Mouse (Mus musculus): Measurements from ENCODE around the gene Tk2. TPM values are rescaled to one million over a fixed set of nuclear protein-coding genes. Genes with fewer than 3 reads are reported as not detected.
A peak's percentile ranks its signal among the peaks of the same experiment; 100 is the strongest.

Gene Tk2
- total and polyA plus RNA-seq, 2 experiments from 2014 or later, result 45.1 to 46.7 TPM

DNA sequence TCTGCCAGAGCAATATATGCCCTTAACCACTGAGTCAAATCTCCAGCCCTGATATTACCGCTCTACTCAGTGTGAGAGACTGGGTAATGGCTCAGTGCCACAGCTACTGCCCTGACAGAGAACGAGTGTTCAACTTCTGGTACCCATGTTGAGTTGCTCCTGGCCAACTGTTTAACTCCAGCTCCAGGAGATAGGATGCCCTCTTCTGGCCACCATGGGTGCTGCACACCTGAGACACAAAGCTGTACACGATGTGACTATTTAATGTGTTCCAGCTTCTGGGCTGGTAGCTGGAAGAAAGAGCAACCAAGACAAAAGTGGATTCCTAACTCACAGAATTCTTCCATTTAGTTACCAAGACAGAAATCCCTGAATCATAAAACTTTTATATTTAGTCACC is 4.7 kb upstream of the Tk2 start:
- Histone ChIP-seq H3K27ac (no peak overlapping the region), H3K9ac (replicated peaks; ENCODE audit: low read length) (no peak overlapping the region), H3K27me3 (ENCODE audit: insufficient read depth, low read length) (no peaks in the 10 kb centered on the region), H3K9me3 (ENCODE audit: low read length) (no peaks in the 10 kb centered on the region), H3K36me3 (ENCODE audit: insufficient read depth, low read length) (peaks cover 2% of the 10 kb centered on the region), H3K4me2 (ENCODE audit: low read depth, low read length) (no peak overlapping the region), H3K4me3 (ENCODE audit: low read length) (no peak overlapping the region), H3K4me1 (ENCODE audit: insufficient read depth, low read length) (peaks cover 6% of the 10 kb centered on the region; the same call in 1 of the 2 replicates)
- DNase-seq (ENCODE audit: low spot score), result no peak
- ATAC-seq, result no peak
- 86% methylated on average over 3 of the region's 3 CpGs for WGBS
- TF ChIP-seq CTCF (IDR thresholded peaks at IDR 0.05; ENCODE audit: low read depth), result peak; percentile 48

DNA sequence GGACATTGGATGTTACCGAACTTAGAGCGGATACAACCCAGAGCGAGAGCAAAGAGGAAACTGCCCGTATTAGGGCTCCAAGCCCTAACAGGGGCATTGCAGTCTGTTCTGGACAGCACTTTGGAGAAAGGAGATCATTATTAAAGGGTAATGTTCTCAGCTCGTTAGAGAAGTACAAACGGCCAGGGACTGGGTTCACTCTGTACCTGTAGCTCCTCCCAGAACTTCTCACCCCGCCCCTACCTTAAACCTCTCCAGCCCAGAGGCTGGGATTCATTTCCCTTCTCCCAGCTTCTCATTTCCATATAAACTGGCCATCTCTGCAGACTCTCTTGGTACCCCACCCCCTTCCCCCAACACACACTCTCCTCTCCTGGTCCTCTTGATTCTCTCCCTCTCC is 3.1 kb upstream of the Tk2 start:
- DNase-seq (ENCODE audit: low spot score), result no peak
- no peak for ATAC-seq
- Histone ChIP-seq H3K9ac (replicated peaks; ENCODE audit: low read length) (peak overlapping the region; percentile 40; the same call in 1 of the 2 replicates), H3K27ac (no peak overlapping the region), H3K4me1 (ENCODE audit: insufficient read depth, low read length) (peaks cover 6% of the 10 kb centered on the region), H3K4me2 (ENCODE audit: low read depth, low read length) (peak overlapping the region; percentile 92), H3K36me3 (ENCODE audit: insufficient read depth, low read length) (no peaks in the 10 kb centered on the region), H3K9me3 (ENCODE audit: low read length) (no peaks in the 10 kb centered on the region), H3K27me3 (ENCODE audit: insufficient read depth, low read length) (no peaks in the 10 kb centered on the region), H3K4me3 (ENCODE audit: low read length) (peak overlapping the region; percentile 72)
- no peak for TF ChIP-seq CTCF (IDR thresholded peaks at IDR 0.05; ENCODE audit: low read depth)
- under 1% methylated on average over 7 of the region's 7 CpGs for WGBS

DNA sequence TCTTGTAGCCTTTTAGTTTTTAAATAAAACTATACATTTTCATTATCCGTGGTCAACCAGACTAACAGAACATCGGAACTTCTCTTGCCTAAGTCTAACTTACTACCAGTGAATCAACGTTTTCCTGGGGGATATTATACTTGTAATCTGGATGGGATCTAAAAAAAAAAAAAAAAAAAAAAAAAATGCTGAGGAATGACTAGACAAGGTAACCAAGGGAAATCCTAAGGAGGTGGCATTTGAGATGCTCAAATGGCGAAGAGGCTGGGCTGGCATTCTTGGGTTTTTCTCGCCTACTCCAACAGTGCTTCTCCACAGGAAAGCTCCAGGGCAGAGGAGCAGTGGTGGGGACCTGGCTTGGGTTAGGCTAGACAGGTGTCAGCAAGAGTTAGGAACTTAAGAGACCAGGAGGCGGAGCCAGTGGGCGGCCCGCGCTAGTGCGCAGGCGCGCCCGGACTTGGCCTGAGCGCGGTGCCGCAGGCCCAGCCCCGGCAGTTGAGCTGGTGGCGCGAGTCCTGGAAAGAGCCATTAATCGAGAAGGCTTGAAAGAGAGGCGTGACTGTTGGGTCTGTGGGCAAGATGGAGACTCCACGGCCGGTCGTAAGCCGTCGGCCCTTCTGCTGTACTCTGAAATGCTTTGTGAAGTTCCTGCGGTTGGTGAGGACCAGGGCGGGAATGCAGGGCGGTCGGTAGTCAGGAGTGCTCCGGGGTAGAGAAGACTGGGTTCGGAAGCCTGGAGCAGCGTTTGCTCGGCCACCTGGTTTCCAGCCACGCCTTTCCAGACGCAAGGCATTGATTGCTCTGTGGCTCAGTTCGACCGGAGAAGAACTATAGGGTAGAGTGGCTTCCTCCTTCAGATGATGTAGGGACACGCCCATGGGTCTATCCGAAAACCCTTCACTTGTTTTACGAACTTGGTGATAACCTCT is 2.3 kb upstream of the Tk2 start, which contains the start of gene Cklf:
Gene Cklf, plus strand, starts transcription at position 423 of the 929 bp plus-strand sequence.
- Histone ChIP-seq H3K4me3 (ENCODE audit: low read length) (peak within 1 kb of the TSS; percentile 72), H3K36me3 (ENCODE audit: insufficient read depth, low read length) (no peaks in the 10 kb centered on the region), H3K27ac (0 out of 2 replicates have a peak within 1 kb of the TSS, but pooled peaks have one; percentile 32), H3K27me3 (ENCODE audit: insufficient read depth, low read length) (no peaks in the 10 kb centered on the region), H3K9me3 (ENCODE audit: low read length) (no peaks in the 10 kb centered on the region), H3K4me1 (ENCODE audit: insufficient read depth, low read length) (peaks cover 6% of the 10 kb centered on the region), H3K4me2 (ENCODE audit: low read depth, low read length) (peak within 1 kb of the TSS; percentile 92), H3K9ac (replicated peaks; ENCODE audit: low read length) (peak within 1 kb of the TSS; percentile 40)
- WGBS, result 4% methylated on average over 41 of the region's 41 CpGs
- peak; percentile 96 for DNase-seq (ENCODE audit: low spot score)
- ATAC-seq, result peak; percentile 82
- TF ChIP-seq CTCF (IDR thresholded peaks at IDR 0.05; ENCODE audit: low read depth), result peak; percentile 38; the same call in 1 of the 2 replicates

DNA sequence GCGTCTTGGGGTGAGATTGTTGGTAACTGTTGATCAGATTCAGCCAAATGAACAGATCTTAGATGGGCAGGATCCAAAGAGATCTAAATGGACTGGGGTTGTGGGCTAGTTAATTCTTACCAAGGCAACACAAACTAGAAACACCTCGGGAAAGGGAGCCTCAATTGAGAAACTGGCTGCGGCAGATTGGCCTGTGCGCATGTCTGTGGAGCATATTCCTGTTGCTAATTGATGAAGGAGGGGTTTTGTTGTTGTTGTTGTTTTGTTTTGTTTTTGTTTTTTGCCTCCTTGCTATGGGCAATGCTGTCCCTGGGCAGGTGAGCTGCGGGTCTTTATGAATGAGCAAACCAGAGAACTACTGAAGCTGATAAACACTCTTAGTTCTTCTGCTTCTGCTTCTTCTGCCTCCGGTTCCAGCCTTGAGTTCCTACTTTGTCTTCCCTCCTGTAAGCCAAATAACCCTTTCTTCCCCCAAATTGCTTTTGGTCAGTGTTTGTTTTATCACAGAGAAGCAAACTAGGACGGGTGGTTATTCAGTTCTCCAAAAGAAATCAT is 1.2 kb upstream of the Tk2 start:
- WGBS, result 88% methylated on average over 7 of the region's 7 CpGs
- Histone ChIP-seq H3K27me3 (ENCODE audit: insufficient read depth, low read length) (no peaks in the 10 kb centered on the region), H3K9me3 (ENCODE audit: low read length) (no peaks in the 10 kb centered on the region), H3K4me2 (ENCODE audit: low read depth, low read length) (no peak overlapping the region), H3K4me3 (ENCODE audit: low read length) (no peak overlapping the region), H3K9ac (replicated peaks; ENCODE audit: low read length) (no peak overlapping the region), H3K36me3 (ENCODE audit: insufficient read depth, low read length) (no peaks in the 10 kb centered on the region), H3K4me1 (ENCODE audit: insufficient read depth, low read length) (peaks cover 6% of the 10 kb centered on the region), H3K27ac (no peak overlapping the region)
- DNase-seq (ENCODE audit: low spot score) (no peak), ATAC-seq (no peak)
- TF ChIP-seq CTCF (IDR thresholded peaks at IDR 0.05; ENCODE audit: low read depth), result no peak

DNA sequence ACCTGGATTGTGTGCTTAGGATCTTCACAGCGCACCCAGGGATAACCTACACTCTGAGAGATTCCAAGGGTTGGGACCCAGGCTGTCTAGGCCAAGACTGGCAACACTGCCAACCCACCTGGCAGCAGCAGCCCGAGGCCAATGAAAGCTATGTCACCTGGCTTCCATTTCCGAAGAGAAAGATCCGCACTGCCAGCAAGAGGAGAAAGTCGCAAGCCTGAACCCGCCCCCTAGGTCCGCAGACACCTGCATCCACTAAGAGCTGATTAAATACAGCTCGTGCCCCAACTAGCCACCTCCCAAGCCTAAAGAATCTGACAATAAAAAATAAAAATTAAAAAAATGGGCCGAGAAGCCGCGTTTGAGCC is 466 bp downstream of the Tk2 start:
- H3K4me2 ChIP-seq (ENCODE audit: low read depth, low read length), result peak overlapping the region; percentile 82

DNA sequence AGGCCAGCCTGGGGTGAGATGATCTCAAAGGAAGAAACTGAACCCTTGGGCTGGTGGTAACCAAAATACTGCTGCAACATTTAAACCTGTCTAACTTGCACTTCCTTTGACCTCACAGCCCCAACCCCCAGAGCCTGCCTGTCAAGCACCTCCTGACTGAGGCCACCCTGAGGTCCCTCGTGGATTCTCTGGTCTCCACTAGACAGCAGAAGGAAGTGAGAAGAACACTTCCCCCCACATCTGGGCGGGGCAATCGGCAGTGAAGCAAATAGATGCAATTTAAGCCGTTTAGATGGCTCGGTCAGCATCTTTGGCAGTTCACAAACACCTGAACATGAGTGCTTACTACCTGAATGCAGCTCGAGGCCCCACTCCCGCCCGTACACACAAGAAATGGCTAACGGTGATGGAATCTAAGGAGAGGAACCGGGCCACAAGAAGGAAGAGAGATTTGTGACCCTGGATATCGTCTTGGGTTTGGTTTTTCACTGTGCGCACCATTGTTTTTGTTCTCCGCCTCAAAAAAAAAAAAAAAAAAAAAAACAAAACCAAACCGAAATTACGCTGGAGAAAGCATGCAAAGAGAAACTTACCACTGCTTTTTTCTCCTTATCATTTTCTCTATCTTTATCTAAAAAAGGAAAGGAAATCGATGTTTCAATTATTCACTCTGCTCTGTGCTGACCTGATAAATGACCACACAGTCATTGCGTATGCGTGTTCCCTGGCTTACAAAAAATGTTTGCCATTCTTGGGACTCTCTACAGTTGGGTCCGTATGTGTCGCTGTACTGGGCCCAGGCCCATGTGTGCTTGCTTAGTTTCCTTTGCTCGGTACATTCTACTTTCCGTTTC is 1.1 kb downstream of the Tk2 start:
- TF ChIP-seq CTCF (IDR thresholded peaks at IDR 0.05; ENCODE audit: low read depth), result no peak
- DNase-seq (ENCODE audit: low spot score), result no peak
- Histone ChIP-seq H3K36me3 (ENCODE audit: insufficient read depth, low read length) (peaks cover 17% of the 10 kb centered on the region), H3K27me3 (ENCODE audit: insufficient read depth, low read length) (no peaks in the 10 kb centered on the region), H3K27ac (peak overlapping the region; percentile 81; the same call in 1 of the 2 replicates), H3K9me3 (ENCODE audit: low read length) (no peaks in the 10 kb centered on the region), H3K9ac (replicated peaks; ENCODE audit: low read length) (peak overlapping the region; percentile 89), H3K4me1 (ENCODE audit: insufficient read depth, low read length) (peaks cover 6% of the 10 kb centered on the region), H3K4me3 (ENCODE audit: low read length) (peak overlapping the region; percentile 92), H3K4me2 (ENCODE audit: low read depth, low read length) (peak overlapping the region; percentile 82)
- ATAC-seq, result no peak
- WGBS, result 72% methylated on average over 22 of the region's 22 CpGs

More for the DNA sequence above, 466 bp downstream of the Tk2 start:
- Histone ChIP-seq H3K4me3 (ENCODE audit: low read length) (peak overlapping the region; percentile 92), H3K36me3 (ENCODE audit: insufficient read depth, low read length) (peaks cover 11% of the 10 kb centered on the region), H3K9ac (replicated peaks; ENCODE audit: low read length) (peak overlapping the region; percentile 89), H3K27ac (peak overlapping the region; percentile 81), H3K27me3 (ENCODE audit: insufficient read depth, low read length) (no peaks in the 10 kb centered on the region), H3K9me3 (ENCODE audit: low read length) (no peaks in the 10 kb centered on the region), H3K4me1 (ENCODE audit: insufficient read depth, low read length) (peaks cover 6% of the 10 kb centered on the region)
- WGBS, result 4% methylated on average over 11 of the region's 11 CpGs
- ATAC-seq (peak; percentile 10; the same call in 1 of the 2 replicates), DNase-seq (ENCODE audit: low spot score) (peak; percentile 12)
- TF ChIP-seq CTCF (IDR thresholded peaks at IDR 0.05; ENCODE audit: low read depth), result no peak

All from hindbrain, postnatal 0 days (tissue).